Mouse (Mus musculus) MEL (cell line): ENCODE measurements around the gene Habp2. TPM values are rescaled to one million over a fixed set of nuclear protein-coding genes. Genes with fewer than 3 reads are reported as not detected.

ENCODE experiments used
- DNase-seq: peaks from one replicate; pipeline ENCODE4 v3.0.0; 2011; ENCODE audit warnings: low read depth, low spot score
- H3K27ac ChIP-seq: 2 replicates; pipeline ENCODE4 v1.5.1; 2012; ENCODE audit warnings: low read depth, mild to moderate bottlenecking, control low read depth, low read length, moderate library complexity; ENCODE audit not compliant: control insufficient read depth
- H3K27me3 ChIP-seq, 2 experiments: fragments of 150-350 bp in 1 of 2; sonication (generic) in 1 of 2; 2 replicates each; pipeline ENCODE4 v1.6.1; 2012; ENCODE audit warnings: low read length in 2 of 2, mild to moderate bottlenecking in 2 of 2, improper control_type of control experiment in 1 of 2, moderate library complexity in 1 of 2; ENCODE audit not compliant: insufficient read depth in 2 of 2, control insufficient read depth in 1 of 2
- H3K36me3 ChIP-seq, 2 experiments: 2 replicates each; pipeline ENCODE4 v1.6.1; 2012 to 2014; ENCODE audit warnings: low read length in 2 of 2, improper control_type of control experiment in 1 of 2, inconsistent platforms in 1 of 2, mild to moderate bottlenecking in 1 of 2; ENCODE audit not compliant: insufficient read depth in 2 of 2, control insufficient read depth in 1 of 2
- H3K4me1 ChIP-seq, 2 experiments: fragments of 150-350 bp in 1 of 2; sonication (generic) in 1 of 2; 2 replicates each; pipeline ENCODE4 v1.6.1; 2012; ENCODE audit warnings: low read length in 2 of 2, improper control_type of control experiment in 1 of 2, mild to moderate bottlenecking in 1 of 2; ENCODE audit not compliant: insufficient read depth in 2 of 2, control insufficient read depth in 1 of 2
- H3K4me3 ChIP-seq, 2 experiments: fragments of 150-350 bp in 1 of 2; sonication (generic) in 1 of 2; 2 replicates each; pipeline ENCODE4 v1.5.1; 2012; ENCODE audit warnings: low read depth in 2 of 2, low read length in 2 of 2, mild to moderate bottlenecking in 2 of 2, moderate library complexity in 2 of 2, control low read depth in 1 of 2, improper control_type of control experiment in 1 of 2; ENCODE audit not compliant: control insufficient read depth in 1 of 2, insufficient read depth in 1 of 2
- H3K79me2 ChIP-seq: 2 replicates; pipeline ENCODE4 v1.6.1; 2012; ENCODE audit warnings: mild to moderate bottlenecking, low read length, moderate library complexity; ENCODE audit not compliant: control insufficient read depth, poor library complexity, insufficient read depth
- H3K9ac ChIP-seq: 2 replicates; pipeline ENCODE4 v1.6.1; 2012; ENCODE audit warnings: low read depth, mild to moderate bottlenecking, control low read depth, low read length, moderate library complexity; ENCODE audit not compliant: control insufficient read depth, poor library complexity, severe bottlenecking
- H3K9me3 ChIP-seq: fragments of 150-350 bp; sonication (generic); replicated peaks from 2 replicates; pipeline ENCODE4 v1.6.1; 2012; ENCODE audit warnings: mild to moderate bottlenecking, low read length, improper control_type of control experiment, moderate library complexity; ENCODE audit not compliant: insufficient read depth
- BHLHE40 ChIP-seq: IDR thresholded peaks from 2 replicates; pipeline ENCODE4 v1.6.1; 2012; ENCODE audit warnings: low read depth, mild to moderate bottlenecking, inconsistent platforms, low read length, improper control_type of control experiment, borderline replicate concordance
- E2F4 ChIP-seq: IDR thresholded peaks from 2 replicates; pipeline ENCODE4 v1.6.1; 2011; ENCODE audit warnings: low read depth, low read length, improper control_type of control experiment, borderline replicate concordance
- ETS1 ChIP-seq: IDR thresholded peaks from 2 replicates; pipeline ENCODE4 v1.6.1; 2012; ENCODE audit warnings: low read depth, mild to moderate bottlenecking, inconsistent platforms, low read length, improper control_type of control experiment, moderate library complexity
- HCFC1 ChIP-seq: IDR thresholded peaks from 2 replicates; pipeline ENCODE4 v1.6.1; 2012; ENCODE audit warnings: low read depth, mild to moderate bottlenecking, inconsistent platforms, low read length, improper control_type of control experiment, moderate library complexity
- JUND ChIP-seq: IDR thresholded peaks from 2 replicates; pipeline ENCODE4 v1.6.1; 2011; ENCODE audit warnings: low read depth, mild to moderate bottlenecking, improper control_type of control experiment, low read length
- KAT2A ChIP-seq: conservative IDR thresholded peaks from 2 replicates; pipeline ENCODE4 v1.6.1; 2012; ENCODE audit warnings: low read depth, low read length, improper control_type of control experiment, inconsistent platforms
- MAFK ChIP-seq: IDR thresholded peaks from 2 replicates; pipeline ENCODE4 v1.6.1; 2011; ENCODE audit warnings: low read depth, mild to moderate bottlenecking, low read length, improper control_type of control experiment, borderline replicate concordance
- MAZ ChIP-seq: IDR thresholded peaks from 2 replicates; pipeline ENCODE4 v1.6.1; 2012; ENCODE audit warnings: low read depth, mild to moderate bottlenecking, inconsistent platforms, low read length, improper control_type of control experiment
- MYC ChIP-seq: IDR thresholded peaks from 2 replicates; pipeline ENCODE4 v1.6.1; 2011; ENCODE audit warnings: low read depth, mild to moderate bottlenecking, low read length, improper control_type of control experiment, moderate library complexity
- NELFE ChIP-seq: IDR thresholded peaks from 2 replicates; pipeline ENCODE4 v1.6.1; 2011; ENCODE audit warnings: low read depth, low read length, improper control_type of control experiment
- NRF1 ChIP-seq: IDR thresholded peaks from 2 replicates; pipeline ENCODE4 v1.6.1; 2014; ENCODE audit warnings: low read depth, mild to moderate bottlenecking, inconsistent platforms, low read length, improper control_type of control experiment, moderate library complexity; ENCODE audit not compliant: poor library complexity, insufficient read depth, severe bottlenecking
- POLR2AphosphoS5 ChIP-seq: IDR thresholded peaks from 2 replicates; pipeline ENCODE4 v1.6.1; 2012; ENCODE audit warnings: low read depth, borderline replicate concordance, mild to moderate bottlenecking, inconsistent platforms, low read length, moderate library complexity, mixed read lengths
- RAD21 ChIP-seq: IDR thresholded peaks from 2 replicates; pipeline ENCODE4 v1.6.1; 2011; ENCODE audit warnings: mild to moderate bottlenecking, low read depth, low read length, improper control_type of control experiment
- RCOR1 ChIP-seq: IDR thresholded peaks from 2 replicates; pipeline ENCODE4 v1.6.1; 2012; ENCODE audit warnings: low read depth, mild to moderate bottlenecking, inconsistent platforms, low read length, improper control_type of control experiment
- TAL1 ChIP-seq: IDR thresholded peaks from 2 replicates; pipeline ENCODE4 v1.6.1; 2012; ENCODE audit warnings: mild to moderate bottlenecking, inconsistent platforms, low read length, moderate library complexity, mixed read lengths
- ZC3H11A ChIP-seq: IDR thresholded peaks from 2 replicates; pipeline ENCODE4 v1.6.1; 2012; ENCODE audit warnings: low read depth, mild to moderate bottlenecking, inconsistent platforms, low read length, improper control_type of control experiment
- ZKSCAN1 ChIP-seq: IDR thresholded peaks from 2 replicates; pipeline ENCODE4 v1.6.1; 2012; ENCODE audit warnings: low read depth, mild to moderate bottlenecking, inconsistent platforms, low read length, improper control_type of control experiment, moderate library complexity
- ZMIZ1 ChIP-seq: IDR thresholded peaks from 2 replicates; pipeline ENCODE4 v1.6.1; 2012; ENCODE audit warnings: low read depth, mild to moderate bottlenecking, inconsistent platforms, low read length, improper control_type of control experiment, moderate library complexity
- ZNF384 ChIP-seq: IDR thresholded peaks from 2 replicates; pipeline ENCODE4 v1.6.1; 2012; ENCODE audit warnings: low read depth, mild to moderate bottlenecking, inconsistent platforms, low read length, improper control_type of control experiment
- polyA plus RNA-seq, 2 experiments: library from polyadenylated mRNA; stranded (reverse) in 1 of 2; unstranded in 1 of 2; fragments of >175 nt in 1 of 2; fragments of >200 nt in 1 of 2; gene quantifications; 2 replicates each; pipeline versions ENCODE4 v1.2.1 to v1.2.4; 2012; ENCODE audit warnings: low replicate concordance in 2 of 2, low read depth in 1 of 2; ENCODE audit not compliant: insufficient read length in 2 of 2, insufficient read depth in 1 of 2, missing spikeins in 1 of 2
- total RNA-seq: library from RNA; depleted of rRNA; stranded (reverse); fragments of 300-350 nt; gene quantifications from 2 replicates; pipeline ENCODE4 v1.2.3, GENCODE M21; 2012

Habp2 gene
- total and polyA plus RNA-seq, 3 experiments = not detected

DNA sequence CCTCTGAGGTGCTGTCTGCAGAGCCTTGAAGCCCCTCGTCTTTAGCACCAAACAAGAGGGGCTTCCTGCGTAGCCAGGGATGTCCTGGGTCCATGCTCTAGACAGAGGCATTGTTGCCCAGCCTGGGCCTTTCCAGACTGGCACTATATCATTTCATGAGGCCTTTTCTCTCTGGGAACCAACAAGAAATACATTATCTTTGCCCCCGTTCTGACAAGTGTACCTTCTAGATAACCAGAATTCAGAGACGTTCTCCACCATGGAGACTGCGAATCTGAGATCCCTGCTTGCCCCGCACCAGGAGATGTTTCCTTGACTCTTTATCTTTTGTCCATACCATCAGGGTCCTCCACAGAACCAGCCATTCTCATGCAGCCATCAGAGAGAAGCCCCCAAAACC, 32.7 kb downstream of the Habp2 start:
- H3K27me3 ChIP-seq = no peaks in the 10 kb centered on the region
- TF ChIP-seq JUND (no peak), TAL1 (no peak), ZMIZ1 (no peak), RAD21 (no peak), ZC3H11A (no peak), ETS1 (no peak), RCOR1 (no peak), HCFC1 (no peak), KAT2A (no peak), NELFE (no peak), E2F4 (no peak), POLR2AphosphoS5 (no peak), ZNF384 (no peak), ZKSCAN1 (no peak), MAFK (no peak), BHLHE40 (no peak), NRF1 (no peak)

DNA sequence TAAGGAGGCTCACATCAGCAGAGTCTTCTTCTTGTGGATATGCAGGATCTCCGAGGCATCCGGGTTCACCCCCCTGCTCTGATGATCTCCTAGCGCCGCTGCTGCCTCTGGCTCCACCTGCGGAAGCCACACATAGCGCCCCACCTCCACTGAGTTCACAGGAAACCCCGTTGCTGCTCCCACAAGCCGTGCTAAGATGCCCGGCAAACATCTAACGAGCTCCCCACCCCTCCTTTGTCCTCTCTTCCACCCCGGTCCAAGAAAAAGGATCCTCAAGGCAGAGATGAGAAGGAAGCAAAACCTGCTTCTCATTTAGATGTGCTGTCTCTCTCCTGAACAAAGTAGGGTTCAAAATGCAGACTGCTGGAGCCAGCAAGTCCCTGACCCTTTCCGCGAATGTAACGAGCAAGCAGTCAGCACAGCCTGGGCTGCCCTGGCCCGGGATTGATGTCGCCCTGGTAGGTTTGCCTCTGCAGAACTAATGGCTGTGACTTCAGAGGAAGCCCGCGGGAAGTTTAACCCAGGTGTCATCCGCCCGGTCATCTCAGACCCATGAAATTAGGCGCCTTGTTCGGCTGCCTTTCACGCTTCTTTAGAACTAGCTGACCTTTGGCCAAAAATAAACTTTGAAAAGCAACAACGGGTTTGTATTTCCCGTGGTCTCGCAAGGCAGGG, 33.4 kb downstream of the Habp2 start:
- Histone ChIP-seq H3K9ac (no peak overlapping the region), H3K36me3 (no peaks in the 10 kb centered on the region), H3K27me3 (no peaks in the 10 kb centered on the region), H3K4me3 (no peak overlapping the region), H3K27ac (no peak overlapping the region), H3K4me1 (no peaks in the 10 kb centered on the region), H3K9me3 (no peaks in the 10 kb centered on the region), H3K79me2 (no peaks in the 10 kb centered on the region)
- DNase-seq = no peak
- TF ChIP-seq E2F4 (no peak), ETS1 (no peak), MAZ (no peak), MYC (no peak)

More for the DNA sequence above, 32.7 kb downstream of the Habp2 start:
- Histone ChIP-seq H3K4me3 (no peak overlapping the region), H3K36me3 (no peaks in the 10 kb centered on the region), H3K79me2 (no peaks in the 10 kb centered on the region), H3K9ac (no peak overlapping the region), H3K4me1 (no peaks in the 10 kb centered on the region), H3K27ac (no peak overlapping the region), H3K9me3 (no peaks in the 10 kb centered on the region)
- DNase-seq = no peak
